Mouse (Mus musculus): ENCODE measurements around the gene Gm14214.

The Gm14214 gene

GRCm38 (mm10) chr2:154729737-154730136, 40.1 kb downstream of the Gm14214 start:
- DNase-seq: no peak

- no peak for DNase-seq
These were observed 46.4 kb downstream of the Gm14214 start for GRCm38 (mm10) chr2:154723473-154723872.

- DNase-seq: no peak
These were observed 49.5 kb downstream of the Gm14214 start for GRCm38 (mm10) chr2:154720315-154720714.
